In genomic region chr3:105891760-105892571, GRCm38 (mm10) we compare ENCODE assay signal across 8 mouse cellular contexts. TPM values are rescaled to one million over a fixed set of nuclear protein-coding genes. Genes with fewer than 3 reads are reported as not detected.
DNase-seq lines count a peak whose midpoint lies in the region; ATAC-seq and TF ChIP-seq lines count a peak whose summit lies in the region.
"Had no signal": no experiment of that assay in that cellular context is flagged by ENCODE, and none has a peak within 500 bp of the region (broad histone marks: within the 10 kb centered on the region; RNA-seq: fewer than 3 reads in every experiment).

No protein-coding gene starts in this region.

- DNase-seq in CD4-positive, CD25-positive, alpha-beta regulatory T cell, adult 2 months (ENCODE audit: low read depth, low spot score): peak; percentile 88
- DNase-seq in hindbrain, postnatal 0 days (ENCODE audit: low spot score): no peak
- DNase-seq in right cerebral cortex, postnatal 4 days: no peak

- H3K4me1 ChIP-seq in intestine, embryonic 16.5 days (ENCODE audit: control insufficient read depth, insufficient read depth, low read length): peaks cover 22% of the 10 kb centered on the region
- H3K4me1 ChIP-seq in lung, embryonic 16.5 days (replicated peaks; ENCODE audit: control insufficient read depth, insufficient read depth, low read length): peaks cover 18% of the 10 kb centered on the region
- H3K4me1 ChIP-seq in stomach, embryonic 15.5 days: peaks cover 20% of the 10 kb centered on the region
- peaks cover 3% of the 10 kb centered on the region; the same call in 1 of the 2 replicates for H3K4me1 ChIP-seq in hindbrain, postnatal 0 days (ENCODE audit: insufficient read depth, low read length)

- ATAC-seq in activated CD4-positive, CD25-positive, alpha-beta regulatory T cell, adult 4 months: peak; percentile 62
- no peak for ATAC-seq in intestine, embryonic 16.5 days
- ATAC-seq in lung, embryonic 16.5 days (ENCODE audit: low read depth): no peak; the same call in 1 of the 2 replicates
- no peak for ATAC-seq in stomach, embryonic 15.5 days (ENCODE audit: insufficient read depth, low FRiP score, low read depth)
- no peak for ATAC-seq in hindbrain, postnatal 0 days

- no peak overlapping the region for H3K4me2 ChIP-seq in intestine, embryonic 16.5 days (ENCODE audit: low read depth, low read length)
- no peak overlapping the region for H3K4me2 ChIP-seq in lung, embryonic 16.5 days (ENCODE audit: low read depth, low read length)
- no peak overlapping the region for H3K4me2 ChIP-seq in stomach, embryonic 15.5 days
- no peak overlapping the region for H3K4me2 ChIP-seq in hindbrain, postnatal 0 days (ENCODE audit: low read depth, low read length)
- H3K4me2 ChIP-seq: embryonic facial prominence, embryonic 12.5 days had no signal

- WGBS in intestine, embryonic 16.5 days: 78% methylated on average over 10 of the region's 10 CpGs
- WGBS in lung, embryonic 16.5 days: 70% methylated on average over 10 of the region's 10 CpGs
- 72% methylated on average over 10 of the region's 10 CpGs for WGBS in stomach, embryonic 15.5 days
- WGBS in hindbrain, postnatal 0 days: 74% methylated on average over 10 of the region's 10 CpGs

- no peak overlapping the region for H3K4me3 ChIP-seq in intestine, embryonic 16.5 days (ENCODE audit: low read length)
- H3K4me3 ChIP-seq in lung, embryonic 16.5 days (ENCODE audit: low read length): no peak overlapping the region
- no peak overlapping the region for H3K4me3 ChIP-seq in stomach, embryonic 15.5 days (replicated peaks)
- no peak overlapping the region for H3K4me3 ChIP-seq in hindbrain, postnatal 0 days (ENCODE audit: low read length)
- H3K4me3 ChIP-seq: embryonic facial prominence, embryonic 12.5 days had no signal

- no peaks in the 10 kb centered on the region for H3K9me3 ChIP-seq in intestine, embryonic 16.5 days (ENCODE audit: control insufficient read depth, low read length)
- no peaks in the 10 kb centered on the region for H3K9me3 ChIP-seq in lung, embryonic 16.5 days (ENCODE audit: control insufficient read depth, low read length)
- H3K9me3 ChIP-seq in stomach, embryonic 15.5 days: no peaks in the 10 kb centered on the region
- no peaks in the 10 kb centered on the region for H3K9me3 ChIP-seq in hindbrain, postnatal 0 days (ENCODE audit: low read length)
- H3K9me3 ChIP-seq: embryonic facial prominence, embryonic 12.5 days had no signal

- no peak for TF ChIP-seq CTCF in hindbrain, postnatal 0 days (IDR thresholded peaks at IDR 0.05; ENCODE audit: low read depth)

- no peak overlapping the region for H3K9ac ChIP-seq in intestine, embryonic 16.5 days (ENCODE audit: low read depth, low read length)
- no peak overlapping the region for H3K9ac ChIP-seq in lung, embryonic 16.5 days (ENCODE audit: low read length)
- no peak overlapping the region for H3K9ac ChIP-seq in stomach, embryonic 15.5 days
- no peak overlapping the region for H3K9ac ChIP-seq in hindbrain, postnatal 0 days (replicated peaks; ENCODE audit: low read length)
- H3K9ac ChIP-seq: embryonic facial prominence, embryonic 12.5 days had no signal

- H3K27ac ChIP-seq in intestine, embryonic 16.5 days (ENCODE audit: low read length): peak overlapping the region; percentile 50
- peak overlapping the region; percentile 28 for H3K27ac ChIP-seq in lung, embryonic 16.5 days (ENCODE audit: low read length)
- peak overlapping the region; percentile 65 for H3K27ac ChIP-seq in stomach, embryonic 15.5 days
- H3K27ac ChIP-seq in hindbrain, postnatal 0 days: no peak overlapping the region
- H3K27ac ChIP-seq: embryonic facial prominence, embryonic 12.5 days had no signal

- no peaks in the 10 kb centered on the region for H3K27me3 ChIP-seq in intestine, embryonic 16.5 days (replicated peaks; ENCODE audit: control insufficient read depth, insufficient read depth, low read length)
- H3K27me3 ChIP-seq in lung, embryonic 16.5 days (ENCODE audit: control insufficient read depth, insufficient read depth, low read depth, low read length): no peaks in the 10 kb centered on the region
- no peaks in the 10 kb centered on the region for H3K27me3 ChIP-seq in stomach, embryonic 15.5 days (replicated peaks)
- no peaks in the 10 kb centered on the region for H3K27me3 ChIP-seq in hindbrain, postnatal 0 days (ENCODE audit: insufficient read depth, low read length)
- H3K27me3 ChIP-seq: embryonic facial prominence, embryonic 12.5 days had no signal

- no peaks in the 10 kb centered on the region for H3K36me3 ChIP-seq in intestine, embryonic 16.5 days (ENCODE audit: control insufficient read depth, insufficient read depth, low read length)
- no peaks in the 10 kb centered on the region for H3K36me3 ChIP-seq in lung, embryonic 16.5 days (ENCODE audit: control insufficient read depth, insufficient read depth, low read length)
- H3K36me3 ChIP-seq in stomach, embryonic 15.5 days: no peaks in the 10 kb centered on the region
- no peaks in the 10 kb centered on the region for H3K36me3 ChIP-seq in hindbrain, postnatal 0 days (ENCODE audit: insufficient read depth, low read length)
- H3K36me3 ChIP-seq: embryonic facial prominence, embryonic 12.5 days had no signal

RNA-seq across cellular contexts. Expression of gene Tmigd3, which starts 21.3 kb away (rescaled TPM):
- polyA plus RNA-seq in activated CD4-positive, CD25-positive, alpha-beta regulatory T cell, adult 4 months (2017; shearing (Covaris generic)): not detected
- polyA plus RNA-seq in intestine, embryonic 16.5 days (2015; fragmentation: Nextera tagmentation; extraction: Ambion mirVana): 0.79 and 0.89 TPM in 2 replicates
- polyA plus RNA-seq in lung, embryonic 16.5 days (2015; fragmentation: Nextera tagmentation; extraction: Ambion mirVana): not detected in 2 replicates
- polyA plus RNA-seq in stomach, embryonic 15.5 days (2015; fragmentation: Nextera tagmentation; extraction: Ambion mirVana): 0.45 and 0.46 TPM in 2 replicates
- total RNA-seq in hindbrain, postnatal 0 days (2014; rRNA removed): not detected in 2 replicates
- polyA plus RNA-seq in hindbrain, postnatal 0 days (2015; fragmentation: Nextera tagmentation; extraction: Ambion mirVana): not detected in 2 replicates
- polyA plus RNA-seq: embryonic facial prominence, embryonic 12.5 days had no signal

RNA-seq across cellular contexts. Expression of gene Adora3, which starts 21.3 kb away (rescaled TPM):
- polyA plus RNA-seq in activated CD4-positive, CD25-positive, alpha-beta regulatory T cell, adult 4 months (2017; shearing (Covaris generic)): under 1 TPM in 1 of 2 experiments, not detected in 1; 0.71 TPM
- 0.36 and 0.72 TPM in 2 replicates for polyA plus RNA-seq in intestine, embryonic 16.5 days (2015; fragmentation: Nextera tagmentation; extraction: Ambion mirVana)
- 0.45 TPM in 2 replicates for polyA plus RNA-seq in lung, embryonic 16.5 days (2015; fragmentation: Nextera tagmentation; extraction: Ambion mirVana)
- 0.71 and 0.82 TPM in 2 replicates for polyA plus RNA-seq in stomach, embryonic 15.5 days (2015; fragmentation: Nextera tagmentation; extraction: Ambion mirVana)
- total RNA-seq in hindbrain, postnatal 0 days (2014; rRNA removed): 0.16 and 0.93 TPM in 2 replicates
- polyA plus RNA-seq in hindbrain, postnatal 0 days (2015; fragmentation: Nextera tagmentation; extraction: Ambion mirVana): 0.18 and 0.32 TPM in 2 replicates

RNA-seq across cellular contexts. Expression of gene I830077J02Rik, which starts 40.5 kb away (rescaled TPM):
- under 1 TPM in 1 of 2 experiments, not detected in 1; 0.46 TPM for polyA plus RNA-seq in activated CD4-positive, CD25-positive, alpha-beta regulatory T cell, adult 4 months (2017; shearing (Covaris generic))
- polyA plus RNA-seq in intestine, embryonic 16.5 days (2015; fragmentation: Nextera tagmentation; extraction: Ambion mirVana): 1.1 and 1.7 TPM in 2 replicates
- polyA plus RNA-seq in lung, embryonic 16.5 days (2015; fragmentation: Nextera tagmentation; extraction: Ambion mirVana): 0.93 TPM in 2 replicates
- 1.4 and 2.1 TPM in 2 replicates for polyA plus RNA-seq in stomach, embryonic 15.5 days (2015; fragmentation: Nextera tagmentation; extraction: Ambion mirVana)
- total RNA-seq in hindbrain, postnatal 0 days (2014; rRNA removed): 0.14 and 0.21 TPM in 2 replicates
- polyA plus RNA-seq in hindbrain, postnatal 0 days (2015; fragmentation: Nextera tagmentation; extraction: Ambion mirVana): 0.39 and 0.41 TPM in 2 replicates
